Mouse (Mus musculus) liver, embryonic 15.5 days (tissue): ENCODE data around the gene Tex28. TPM values are rescaled to one million over a fixed set of nuclear protein-coding genes. Genes with fewer than 3 reads are reported as not detected.
A peak's percentile ranks its signal among the peaks of the same experiment; 100 is the strongest.
"Not testable (repeated sequence)": the region's sequence is repeated elsewhere in the genome, so short reads cannot be mapped to it uniquely, and the experiment has no call there.

Experiments used
- ATAC-seq: fragments of 200-750 bp; cut with Nextera tagmentation; 2 replicates; pipeline ENCODE4 v1.8.0; 2017; ENCODE audit warnings: moderate number of reproducible peaks, mild to moderate bottlenecking, moderate library complexity; ENCODE audit not compliant: insufficient read depth
- H3K27ac ChIP-seq: fragments of 300-500 bp; sonication (generic); replicated peaks from 2 replicates; pipeline ENCODE4 v1.5.1; 2015; ENCODE audit warnings: mild to moderate bottlenecking, inconsistent platforms
- H3K27me3 ChIP-seq: fragments of 300-500 bp; sonication (generic); 2 replicates; pipeline ENCODE4 v1.6.1; 2015; ENCODE audit warnings: mild to moderate bottlenecking, inconsistent platforms
- H3K36me3 ChIP-seq: fragments of 300-500 bp; sonication (generic); replicated peaks from 2 replicates; pipeline ENCODE4 v1.6.1; 2015; ENCODE audit warnings: moderate library complexity, mild to moderate bottlenecking, inconsistent platforms
- H3K4me1 ChIP-seq: fragments of 300-500 bp; sonication (generic); replicated peaks from 2 replicates; pipeline ENCODE4 v1.6.1; 2015; ENCODE audit warnings: inconsistent platforms
- H3K4me2 ChIP-seq: fragments of 300-500 bp; sonication (generic); 2 replicates; pipeline ENCODE4 v1.6.1; 2015; ENCODE audit warnings: moderate library complexity, mild to moderate bottlenecking, inconsistent platforms
- H3K4me3 ChIP-seq: fragments of 300-500 bp; sonication (generic); replicated peaks from 2 replicates; pipeline ENCODE4 v1.5.1; 2015; ENCODE audit warnings: mild to moderate bottlenecking, inconsistent platforms
- H3K9ac ChIP-seq: fragments of 300-500 bp; sonication (generic); 2 replicates; pipeline ENCODE4 v1.6.1; 2015; ENCODE audit warnings: moderate library complexity, mild to moderate bottlenecking, inconsistent platforms
- H3K9me3 ChIP-seq: fragments of 300-500 bp; sonication (generic); replicated peaks from 2 replicates; pipeline ENCODE4 v1.6.1; 2016; ENCODE audit warnings: inconsistent platforms
- WGBS: fragments of 180-500 bp; shearing (Covaris S2); methylation state at CpG from one replicate; pipeline ENCODE4 v1.1.7; 2015; ENCODE audit warnings: mixed read lengths; ENCODE audit not compliant: insufficient replicate concordance; 5-methylcytosine and 5-hydroxymethylcytosine counted together
- polyA plus RNA-seq: library from polyadenylated mRNA; unstranded; fragments of >200 nt; fragmentation: Nextera tagmentation; extraction: Ambion mirVana; gene quantifications from 2 replicates; pipeline ENCODE4 v1.2.1, GENCODE M21; 2015

Tex28 gene
- not detected in 2 replicates for polyA plus RNA-seq

DNA sequence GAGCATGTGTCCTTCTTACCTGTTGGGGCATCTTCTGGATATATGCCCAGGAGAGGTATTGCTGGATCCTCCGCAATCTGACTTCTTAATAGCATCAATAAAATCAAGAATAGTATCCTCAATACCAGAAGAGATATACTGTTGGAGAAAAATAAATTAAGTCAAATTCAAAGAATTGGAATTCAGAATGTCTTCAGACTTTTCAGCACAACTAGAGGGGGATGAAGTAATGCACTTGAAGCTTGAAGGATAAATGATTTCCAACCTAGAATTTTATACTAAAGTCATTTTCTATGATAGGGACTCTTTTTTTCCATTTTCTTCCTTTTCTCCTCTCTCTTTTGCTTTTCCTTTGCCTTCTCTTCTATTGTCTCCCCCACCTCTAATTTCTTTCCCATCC, at the start of gene Tex28:
TSS of gene Tex28 (minus strand) at position 101 of the 400 bp plus-strand sequence.
- WGBS = 78% methylated on average over 1 of the region's 1 CpGs
- H3K9me3 ChIP-seq = no peaks in the 10 kb centered on the region
- no peak within 1 kb of the TSS for H3K4me2 ChIP-seq
- H3K9ac ChIP-seq = no peak within 1 kb of the TSS
- H3K27ac ChIP-seq = no peak within 1 kb of the TSS
- no peaks in the 10 kb centered on the region for H3K4me1 ChIP-seq
- no peaks in the 10 kb centered on the region for H3K27me3 ChIP-seq
- H3K36me3 ChIP-seq = no peaks in the 10 kb centered on the region
- ATAC-seq = no peak
- no peak within 1 kb of the TSS for H3K4me3 ChIP-seq

DNA sequence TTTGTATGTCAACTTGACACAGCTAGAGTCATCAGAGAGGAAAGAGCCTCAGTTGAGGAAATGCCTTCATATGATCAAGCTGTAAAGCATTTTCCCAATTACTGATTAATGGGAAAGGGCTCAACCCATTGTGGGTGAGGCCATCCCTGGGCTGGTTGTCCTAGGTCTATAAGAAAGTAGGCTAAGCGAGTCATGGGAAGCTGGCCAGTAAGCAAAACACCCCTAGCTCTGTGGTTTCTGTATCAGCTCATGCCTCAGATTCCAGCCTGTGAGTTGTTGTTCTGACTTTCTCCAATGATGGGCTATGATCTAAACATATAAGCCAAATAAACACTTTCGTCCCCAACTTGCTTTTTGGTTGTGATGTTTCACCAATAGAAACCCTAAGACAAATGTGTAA, 35.9 kb upstream of the Tex28 start:
- Histone ChIP-seq H3K9me3 (no peaks in the 10 kb centered on the region), H3K4me2 (no peak overlapping the region), H3K27ac (no peak overlapping the region), H3K4me1 (no peaks in the 10 kb centered on the region), H3K9ac (no peak overlapping the region), H3K36me3 (no peaks in the 10 kb centered on the region), H3K27me3 (peaks cover 3% of the 10 kb centered on the region; the same call in 1 of the 2 replicates), H3K4me3 (no peak overlapping the region)
- WGBS = 59% methylated on average over 2 of the region's 2 CpGs
- ATAC-seq = no peak

DNA sequence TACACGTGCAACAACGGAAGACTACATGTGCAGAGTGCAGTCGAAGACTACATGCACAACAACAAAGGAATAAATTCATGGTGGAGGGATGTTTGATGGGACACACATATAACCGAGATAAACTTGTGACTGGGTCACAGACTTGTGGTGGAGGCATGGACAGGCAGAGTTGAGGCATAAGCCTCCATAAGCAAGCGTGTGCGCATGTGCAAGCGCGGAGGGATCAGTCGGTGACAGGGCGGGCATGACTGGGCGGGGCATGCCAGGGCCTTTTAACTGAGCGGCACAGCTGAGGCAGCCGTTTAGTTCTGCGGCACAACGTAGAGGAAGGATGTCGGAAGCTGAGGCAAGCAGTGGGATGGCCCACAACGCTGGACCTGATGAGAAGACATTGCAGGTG, 9.3 kb upstream of the Tex28 start, which contains the start of gene Tktl1:
TSS of gene Tktl1 (plus strand) at position 301 of the 400 bp plus-strand sequence.
- Histone ChIP-seq H3K4me1 (no peaks in the 10 kb centered on the region), H3K9me3 (no peaks in the 10 kb centered on the region), H3K4me2 (no peak within 1 kb of the TSS), H3K27me3 (no peaks in the 10 kb centered on the region), H3K9ac (no peak within 1 kb of the TSS), H3K27ac (no peak within 1 kb of the TSS), H3K36me3 (no peaks in the 10 kb centered on the region), H3K4me3 (no peak within 1 kb of the TSS)
- ATAC-seq = no peak
- WGBS = 81% methylated on average over 17 of the region's 17 CpGs

DNA sequence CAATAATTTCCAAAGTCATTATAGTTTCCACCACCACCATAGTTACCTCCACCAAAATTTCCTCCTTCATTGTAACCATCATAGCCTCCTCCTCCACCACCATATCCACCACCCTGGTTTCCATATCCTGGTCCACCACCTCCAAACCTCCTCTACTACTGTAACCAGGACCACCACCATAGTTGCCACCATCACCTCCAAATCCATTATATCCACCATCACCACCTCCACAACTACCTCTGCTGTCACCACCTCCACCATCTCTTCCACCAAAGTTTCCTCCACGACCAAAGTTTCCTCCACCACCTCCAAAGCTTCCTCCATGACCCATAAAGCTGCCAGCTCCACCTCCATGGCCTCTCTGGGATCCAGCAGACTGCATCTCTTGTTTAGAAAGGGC, 32.4 kb downstream of the Tex28 start, which contains the start of gene Mecp2:
TSS of gene Mecp2 (minus strand) at position 101 of the 400 bp plus-strand sequence.
- H3K4me3 ChIP-seq, H3K36me3 ChIP-seq, H3K27ac ChIP-seq, H3K4me2 ChIP-seq, H3K27me3 ChIP-seq, H3K4me1 ChIP-seq, H3K9me3 ChIP-seq, H3K9ac ChIP-seq, ATAC-seq: not testable (repeated sequence)
- WGBS = 16% methylated on average over 1 of the region's 1 CpGs

DNA sequence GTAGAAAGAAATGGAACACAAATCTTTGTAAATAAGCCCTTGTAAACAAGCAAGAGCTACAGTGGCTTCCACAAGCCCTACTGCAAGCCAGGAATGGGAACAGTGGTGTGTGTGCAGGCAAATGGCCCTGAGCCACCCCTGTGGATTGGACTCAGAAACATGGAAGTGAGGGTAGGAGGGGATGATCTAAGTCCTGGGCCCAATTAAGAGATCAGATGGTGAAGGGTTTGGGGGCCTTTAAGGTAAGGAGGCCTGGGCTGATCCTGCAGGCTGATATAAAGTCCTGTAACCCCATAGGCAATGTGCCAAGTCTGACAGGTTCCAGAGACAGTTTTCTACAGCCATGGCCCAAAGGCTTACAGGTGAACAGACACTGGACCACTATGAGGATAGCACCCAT, 40.5 kb downstream of the Tex28 start, which contains the start of gene Opn1mw:
TSS of gene Opn1mw (plus strand) at position 301 of the 400 bp plus-strand sequence.
- no peaks in the 10 kb centered on the region for H3K36me3 ChIP-seq
- ATAC-seq = no peak
- no peak within 1 kb of the TSS for H3K4me3 ChIP-seq
- no peaks in the 10 kb centered on the region for H3K9me3 ChIP-seq
- no peaks in the 10 kb centered on the region for H3K4me1 ChIP-seq
- H3K27ac ChIP-seq = no peak within 1 kb of the TSS
- H3K9ac ChIP-seq = no peak within 1 kb of the TSS
- no peaks in the 10 kb centered on the region; the same call in 1 of the 2 replicates for H3K27me3 ChIP-seq
- no peak within 1 kb of the TSS for H3K4me2 ChIP-seq

DNA sequence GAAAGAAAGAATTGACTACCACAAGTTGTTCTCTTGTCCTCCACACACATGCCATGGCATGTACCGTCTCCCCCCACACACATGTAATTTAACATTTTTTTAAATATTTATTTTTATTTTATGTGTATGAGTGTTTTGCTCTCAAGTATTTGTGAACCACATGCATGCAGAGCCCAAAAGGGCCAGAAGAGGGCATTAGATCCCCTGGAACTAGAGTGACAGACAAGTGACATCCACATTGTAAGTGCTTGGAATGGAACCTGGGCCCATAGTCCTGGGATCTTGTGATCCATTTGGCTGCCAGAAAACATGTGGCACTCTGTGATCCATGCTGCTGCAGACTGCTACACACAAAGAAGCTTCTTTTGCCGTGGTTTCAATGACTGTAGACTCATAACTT, 42.7 kb downstream of the Tex28 start:
- ATAC-seq = no peak
- WGBS = 34% methylated on average over 2 of the region's 2 CpGs
- Histone ChIP-seq H3K4me2 (no peak overlapping the region), H3K9me3 (no peaks in the 10 kb centered on the region), H3K4me3 (no peak overlapping the region), H3K4me1 (no peaks in the 10 kb centered on the region), H3K36me3 (no peaks in the 10 kb centered on the region), H3K27me3 (no peaks in the 10 kb centered on the region; the same call in 1 of the 2 replicates), H3K27ac (no peak overlapping the region), H3K9ac (no peak overlapping the region)

DNA sequence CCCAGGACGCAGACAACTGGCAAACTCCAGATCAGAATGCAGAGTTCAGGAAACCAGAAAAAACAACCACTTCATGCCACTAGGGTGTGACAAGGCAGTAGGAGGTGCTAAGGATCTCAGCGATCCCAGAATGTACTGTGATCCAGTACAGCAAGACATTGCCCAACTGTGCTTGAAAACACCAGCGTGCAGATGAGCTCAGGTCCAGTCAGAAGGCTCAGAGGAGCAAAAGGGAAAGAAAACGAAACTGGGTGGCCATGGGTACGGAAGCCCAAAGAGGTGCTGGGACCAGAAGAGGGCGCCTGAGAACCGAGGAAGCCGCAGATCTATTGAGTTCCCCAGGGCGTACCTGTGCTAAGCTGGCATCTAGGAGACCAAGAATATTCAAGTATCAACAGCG, 52.1 kb downstream of the Tex28 start:
- Histone ChIP-seq H3K27me3 (peaks cover 3% of the 10 kb centered on the region; the same call in 1 of the 2 replicates), H3K4me3 (peak overlapping the region; percentile 45), H3K9me3 (no peaks in the 10 kb centered on the region), H3K36me3 (no peaks in the 10 kb centered on the region), H3K4me2 (peak overlapping the region; percentile 60), H3K9ac (no peak overlapping the region), H3K4me1 (no peaks in the 10 kb centered on the region), H3K27ac (no peak overlapping the region)
- 17% methylated on average over 10 of the region's 10 CpGs for WGBS
- ATAC-seq = no peak

DNA sequence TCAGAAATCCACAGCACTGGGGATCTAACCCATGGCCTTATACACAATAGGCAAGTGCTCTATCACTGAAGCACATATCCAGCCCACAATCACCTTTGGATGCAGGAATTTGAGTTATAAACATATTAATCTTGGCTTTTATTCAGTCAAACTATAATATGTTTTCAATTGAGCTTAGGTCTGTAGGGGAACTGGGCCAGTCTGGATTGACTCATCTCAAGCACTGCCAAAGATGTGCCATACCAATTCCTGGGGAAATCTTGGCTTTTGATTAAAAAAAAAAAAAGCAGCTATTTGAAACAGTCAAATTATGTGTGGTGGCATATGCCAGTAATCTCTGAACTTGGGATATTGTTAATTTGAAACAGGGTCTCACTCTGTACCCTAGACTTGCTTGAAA, 53.6 kb downstream of the Tex28 start:
- Histone ChIP-seq H3K4me3 (no peak overlapping the region), H3K4me2 (no peak overlapping the region), H3K9me3 (no peaks in the 10 kb centered on the region), H3K27ac (no peak overlapping the region), H3K36me3 (no peaks in the 10 kb centered on the region), H3K27me3 (peaks cover 7% of the 10 kb centered on the region; the same call in 1 of the 2 replicates), H3K4me1 (no peaks in the 10 kb centered on the region), H3K9ac (no peak overlapping the region)
- ATAC-seq = no peak

DNA sequence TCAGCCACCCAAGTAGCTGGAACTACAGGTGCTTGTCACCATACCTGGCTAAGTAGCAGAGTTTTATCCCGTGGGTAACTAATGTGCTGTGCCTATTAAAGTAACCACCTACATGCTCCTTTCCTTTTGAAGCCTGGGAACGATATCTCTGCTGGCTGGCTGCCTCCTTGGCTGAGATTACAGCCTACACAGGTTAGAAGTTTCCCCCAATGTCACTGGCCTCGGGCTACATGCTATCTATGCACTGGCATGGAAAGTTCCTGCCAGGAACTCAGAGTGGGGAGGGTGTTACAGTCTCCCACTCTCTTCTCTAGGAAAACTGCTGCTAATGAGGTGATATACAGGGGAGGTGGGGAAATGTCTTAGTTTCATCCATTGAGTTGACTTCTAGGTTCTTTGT, 58.9 kb downstream of the Tex28 start:
- 0 out of 2 replicates have a peak, but pooled peaks cover 7% of the 10 kb centered on the region for H3K27me3 ChIP-seq
- 27% methylated on average over 3 of the region's 3 CpGs for WGBS
- no peak for ATAC-seq
- no peaks in the 10 kb centered on the region for H3K9me3 ChIP-seq
- no peak overlapping the region for H3K9ac ChIP-seq
- H3K4me2 ChIP-seq = no peak overlapping the region
- no peak overlapping the region for H3K4me3 ChIP-seq
- no peaks in the 10 kb centered on the region for H3K36me3 ChIP-seq
- no peak overlapping the region for H3K27ac ChIP-seq
- H3K4me1 ChIP-seq = no peaks in the 10 kb centered on the region

DNA sequence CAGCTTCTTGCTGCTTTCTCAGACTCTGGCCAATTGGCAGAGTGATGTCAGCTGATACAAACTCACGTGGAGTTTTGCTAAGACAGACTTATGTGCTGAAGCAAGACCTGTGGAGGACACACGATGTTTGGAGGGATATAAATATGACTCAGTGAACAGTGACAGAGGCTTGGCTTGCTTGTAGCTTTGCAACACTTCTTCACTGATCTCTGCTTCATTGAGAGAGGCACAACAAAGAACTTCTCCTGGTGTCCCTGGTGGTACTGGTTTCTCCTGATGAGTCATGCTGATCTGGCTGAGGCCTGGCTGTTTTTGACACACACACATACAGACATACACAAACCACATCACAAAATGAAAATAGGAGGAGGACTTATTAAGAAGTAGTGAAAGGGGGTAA, 61.7 kb downstream of the Tex28 start:
- H3K4me2 ChIP-seq = no peak overlapping the region
- H3K27ac ChIP-seq = no peak overlapping the region
- 22% methylated on average over 2 of the region's 2 CpGs for WGBS
- no peak for ATAC-seq
- no peaks in the 10 kb centered on the region for H3K36me3 ChIP-seq
- H3K4me1 ChIP-seq = no peaks in the 10 kb centered on the region
- no peak overlapping the region for H3K4me3 ChIP-seq
- no peaks in the 10 kb centered on the region for H3K9me3 ChIP-seq
- H3K9ac ChIP-seq = no peak overlapping the region
- 0 out of 2 replicates have a peak, but pooled peaks cover 7% of the 10 kb centered on the region for H3K27me3 ChIP-seq

DNA sequence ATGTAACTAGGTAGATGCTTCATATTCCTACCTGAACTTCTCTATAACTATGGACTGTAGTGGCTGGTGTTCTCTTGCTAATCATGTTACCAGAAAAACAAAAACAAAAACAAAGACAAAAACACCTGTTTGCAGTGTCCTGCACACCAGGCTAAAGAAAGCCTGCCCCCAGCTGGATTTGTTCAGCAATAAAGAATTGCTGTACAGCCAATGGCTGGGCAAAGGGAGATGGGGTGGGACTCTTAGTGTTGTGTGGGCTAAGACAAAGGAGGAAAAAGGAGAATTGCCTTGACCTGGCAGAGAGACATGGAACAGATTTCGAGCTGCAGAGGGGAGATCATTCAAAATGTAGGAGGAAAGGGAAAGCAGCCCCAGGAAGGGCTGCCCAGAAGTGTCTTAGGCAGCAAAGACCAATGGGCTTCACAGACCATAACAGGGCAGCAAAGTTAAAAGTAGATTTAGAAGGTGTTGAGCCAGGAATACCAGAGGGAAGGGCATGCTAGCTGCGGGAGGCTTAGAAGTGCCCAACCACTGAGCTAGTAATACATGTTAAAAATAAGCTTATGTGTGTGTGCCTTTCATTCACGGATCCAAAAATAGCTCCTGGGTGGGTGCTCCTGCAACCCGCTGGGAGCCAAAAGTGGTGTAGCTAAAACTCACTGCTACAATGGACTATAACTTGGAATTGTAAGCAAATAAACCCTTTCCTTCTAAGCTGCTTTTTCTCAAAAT, 64.0 kb downstream of the Tex28 start:
- ATAC-seq = no peak
- H3K27me3 ChIP-seq = 0 out of 2 replicates have a peak, but pooled peaks cover under 1% of the 10 kb centered on the region
- H3K9ac ChIP-seq = no peak overlapping the region
- H3K4me2 ChIP-seq = no peak overlapping the region
- no peaks in the 10 kb centered on the region for H3K36me3 ChIP-seq
- H3K4me1 ChIP-seq = no peaks in the 10 kb centered on the region
- WGBS = 45% methylated on average over 4 of the region's 4 CpGs
- no peak overlapping the region for H3K27ac ChIP-seq
- no peak overlapping the region for H3K4me3 ChIP-seq
- H3K9me3 ChIP-seq = no peaks in the 10 kb centered on the region
